Mouse (Mus musculus) adrenal gland, postnatal 10 days (tissue): ENCODE data around the gene Il18. TPM values are rescaled to one million over a fixed set of nuclear protein-coding genes. Genes with fewer than 3 reads are reported as not detected.

ENCODE experiments used
- DNase-seq: peaks from one replicate; pipeline ENCODE4 v3.0.0; 2021; ENCODE audit warnings: mixed read lengths
- long read RNA-seq, 2 experiments: library from polyadenylated mRNA; stranded (forward); transcript quantifications; one replicate each; pipeline ENCODE4 v2.0.0; 2021
- total RNA-seq, 2 experiments: library from RNA; stranded (reverse); gene quantifications; 2 replicates each; pipeline ENCODE4 v1.2.3; 2021

Il18 gene
- total RNA-seq = 1 to 10 TPM; 5.3 to 6.5 TPM
- long read RNA-seq, experiment 1, partial matches to known transcripts = 0 of 3 reads
- long read RNA-seq, experiment 1, other reads (novel, unspliced or antisense) = 3 of 3 reads
- long read RNA-seq, experiment 2, partial matches to known transcripts = 1 of 2 reads
- long read RNA-seq, experiment 2, other reads (novel, unspliced or antisense) = 1 of 2 reads

GRCm38 (mm10) chr9:50554241-50555093 is at the start of gene Il18:
Il18 (plus strand) TSS chr9:50554827.
- peak; percentile 48 for DNase-seq

- DNase-seq = no peak
These were observed 49.2 kb upstream of the Il18 start for GRCm38 (mm10) chr9:50505405-50505804.

- DNase-seq = peak; percentile 20
These were observed 47.1 kb upstream of the Il18 start for GRCm38 (mm10) chr9:50507570-50507969.

GRCm38 (mm10) chr9:50515462-50515861 is 39.2 kb upstream of the Il18 start:
- no peak for DNase-seq

GRCm38 (mm10) chr9:50518781-50519180 is 35.8 kb upstream of the Il18 start:
- peak; percentile 32 for DNase-seq

GRCm38 (mm10) chr9:50520748-50521147 is 33.9 kb upstream of the Il18 start:
- DNase-seq = no peak

GRCm38 (mm10) chr9:50521562-50521961 is 33.1 kb upstream of the Il18 start:
- no peak for DNase-seq

- no peak for DNase-seq
These were observed 32.1 kb upstream of the Il18 start for GRCm38 (mm10) chr9:50522574-50522973.

GRCm38 (mm10) chr9:50524936-50525335 is 29.7 kb upstream of the Il18 start:
- DNase-seq = peak; percentile 55

- DNase-seq = no peak
These were observed 29.0 kb upstream of the Il18 start for GRCm38 (mm10) chr9:50525585-50525984.

GRCm38 (mm10) chr9:50527860-50528259 is 26.8 kb upstream of the Il18 start:
- no peak for DNase-seq

- DNase-seq = peak; percentile 98
These were observed 26.2 kb upstream of the Il18 start, which contains the start of gene Pts for GRCm38 (mm10) chr9:50528293-50528892. Pts (minus strand) TSS chr9:50528724.

- peak; percentile 24 for DNase-seq
These were observed 23.7 kb upstream of the Il18 start for GRCm38 (mm10) chr9:50530890-50531289.

GRCm38 (mm10) chr9:50533328-50533727 is 21.3 kb upstream of the Il18 start:
- DNase-seq = no peak

GRCm38 (mm10) chr9:50533791-50534190 is 20.8 kb upstream of the Il18 start:
- DNase-seq = no peak

GRCm38 (mm10) chr9:50535930-50536329 is 18.7 kb upstream of the Il18 start:
- DNase-seq = peak; percentile 42

- no peak for DNase-seq
These were observed 18.0 kb upstream of the Il18 start for GRCm38 (mm10) chr9:50536603-50537135.

- no peak for DNase-seq
These were observed 17.3 kb upstream of the Il18 start for GRCm38 (mm10) chr9:50537295-50537694.

GRCm38 (mm10) chr9:50540170-50540569 is 14.5 kb upstream of the Il18 start:
- no peak for DNase-seq

- DNase-seq = no peak
These were observed 12.2 kb upstream of the Il18 start for GRCm38 (mm10) chr9:50542401-50542800.

- DNase-seq = no peak
These were observed 6.7 kb upstream of the Il18 start for GRCm38 (mm10) chr9:50547859-50548478.

GRCm38 (mm10) chr9:50548936-50549335 is 5.7 kb upstream of the Il18 start:
- no peak for DNase-seq
